Mouse (Mus musculus) left cerebral cortex, adult 8-10 months (tissue): ENCODE data around the gene Hist2h2aa1. TPM values are rescaled to one million over a fixed set of nuclear protein-coding genes. Genes with fewer than 3 reads are reported as not detected.
"Not testable (repeated sequence)": the region's sequence is repeated elsewhere in the genome, so short reads cannot be mapped to it uniquely, and the experiment has no call there.

ENCODE experiments used
- DNase-seq, 2 experiments: peaks; one replicate each; pipeline ENCODE4 v3.0.0; 2022; ENCODE audit warnings: low spot score in 2 of 2
- total RNA-seq, 4 experiments: library from RNA; stranded (reverse); gene quantifications; 2 replicates each; pipeline ENCODE4 v1.2.4; 2022

The Hist2h2aa1 gene
- total RNA-seq, 4 experiments from 2014 or later: 5.2 to 28.7 (median 10.2) TPM

DNA sequence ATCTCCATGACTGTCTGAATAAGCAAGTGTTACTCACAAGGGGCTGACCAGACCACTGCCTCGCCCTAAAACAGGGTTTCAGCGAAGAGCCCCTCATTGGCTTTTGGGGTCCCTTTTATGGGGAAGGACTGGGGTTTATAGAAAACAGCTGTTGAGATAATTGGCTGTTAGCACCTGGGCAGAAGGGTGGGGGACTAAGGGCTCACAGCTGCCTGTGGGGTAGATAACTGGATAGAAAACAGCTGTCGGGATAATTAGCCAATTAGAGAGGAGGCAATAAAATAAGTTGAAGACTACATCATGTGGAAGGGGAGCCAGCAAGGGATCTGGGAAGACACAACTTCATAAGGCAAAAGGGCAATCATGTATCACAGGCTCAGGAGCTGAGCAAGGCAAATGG lies 5.6 kb downstream of the Hist2h2aa1 start:
- no peak for DNase-seq

- DNase-seq: no peak
Measured at GRCm38 (mm10) chr3:96251787-96252186, 6.5 kb downstream of the Hist2h2aa1 start.

GRCm38 (mm10) chr3:96254683-96255355 lies 9.5 kb downstream of the Hist2h2aa1 start:
- DNase-seq: no peak

DNA sequence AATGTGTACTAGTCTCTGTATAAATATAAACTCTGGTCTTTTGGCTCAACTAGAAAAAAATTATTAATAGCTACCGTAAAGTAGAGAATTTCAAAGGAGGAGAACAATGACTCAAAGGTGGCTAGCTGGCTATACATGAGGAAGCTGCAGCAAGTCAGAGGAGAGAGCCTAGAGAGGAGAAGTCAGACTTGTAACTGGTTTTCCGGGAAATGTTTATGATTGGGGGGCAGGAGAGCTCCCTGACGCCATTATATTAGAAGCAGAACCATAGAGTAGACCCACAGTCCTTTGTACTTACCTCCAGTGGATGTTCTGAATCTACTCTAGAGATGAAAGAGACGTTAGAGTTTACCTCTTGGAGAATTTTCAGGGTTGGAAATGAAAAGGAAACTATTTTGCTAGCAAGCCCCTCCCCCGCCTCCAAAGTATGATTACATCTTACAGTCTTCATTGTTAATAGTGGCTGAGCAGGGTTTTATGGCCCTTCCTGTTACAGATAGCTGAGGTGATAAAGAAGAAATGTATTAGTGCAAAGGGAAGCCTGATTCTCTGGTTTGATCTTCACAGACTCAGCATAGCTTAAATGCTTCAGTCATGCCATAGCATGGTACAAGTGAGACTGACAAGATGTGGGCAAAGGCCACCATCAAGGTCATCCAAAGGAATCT lies 10.8 kb downstream of the Hist2h2aa1 start:
- no peak for DNase-seq

DNA sequence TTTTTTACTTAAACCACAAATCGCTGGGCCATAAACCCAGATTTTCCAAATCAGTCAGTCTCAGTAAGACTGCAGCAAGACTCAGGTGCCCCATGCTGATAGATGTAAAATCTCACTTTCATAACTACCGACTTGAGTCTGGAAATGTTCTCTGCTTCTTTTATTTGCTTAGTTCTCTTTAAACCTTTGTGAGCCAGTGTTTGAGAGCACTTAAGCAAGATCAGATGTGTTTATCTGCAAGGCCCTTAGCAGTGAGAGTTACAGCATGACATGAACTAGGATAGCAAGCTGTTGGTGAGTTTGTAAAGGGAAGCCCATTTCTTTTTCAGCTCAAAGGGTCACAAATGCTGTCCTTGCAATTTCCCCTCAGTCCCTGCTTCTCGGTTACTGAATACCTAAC lies 11.9 kb downstream of the Hist2h2aa1 start:
- DNase-seq: no peak

- DNase-seq: no peak
Measured at GRCm38 (mm10) chr3:96260220-96260619, 14.9 kb downstream of the Hist2h2aa1 start.

DNA sequence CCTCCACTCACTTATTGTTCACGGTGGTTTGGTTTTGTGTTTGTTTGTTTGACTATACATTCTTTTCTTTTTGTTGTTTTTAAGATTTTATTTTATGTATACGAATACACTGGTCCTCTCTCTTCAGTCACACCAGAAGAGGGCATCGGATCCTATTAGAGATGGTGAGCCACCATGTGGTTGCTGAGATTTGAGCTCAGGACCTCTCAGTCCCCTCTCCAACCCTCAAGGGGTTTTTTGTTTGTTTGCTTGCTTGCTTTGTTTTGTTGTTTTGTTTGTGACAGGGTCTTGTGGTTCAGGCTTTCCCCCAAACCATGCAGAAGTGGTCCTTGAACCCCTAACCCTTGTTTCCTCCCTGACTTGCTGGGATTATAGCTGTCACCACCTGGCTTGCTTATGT lies 16.3 kb downstream of the Hist2h2aa1 start:
- DNase-seq: no peak

DNA sequence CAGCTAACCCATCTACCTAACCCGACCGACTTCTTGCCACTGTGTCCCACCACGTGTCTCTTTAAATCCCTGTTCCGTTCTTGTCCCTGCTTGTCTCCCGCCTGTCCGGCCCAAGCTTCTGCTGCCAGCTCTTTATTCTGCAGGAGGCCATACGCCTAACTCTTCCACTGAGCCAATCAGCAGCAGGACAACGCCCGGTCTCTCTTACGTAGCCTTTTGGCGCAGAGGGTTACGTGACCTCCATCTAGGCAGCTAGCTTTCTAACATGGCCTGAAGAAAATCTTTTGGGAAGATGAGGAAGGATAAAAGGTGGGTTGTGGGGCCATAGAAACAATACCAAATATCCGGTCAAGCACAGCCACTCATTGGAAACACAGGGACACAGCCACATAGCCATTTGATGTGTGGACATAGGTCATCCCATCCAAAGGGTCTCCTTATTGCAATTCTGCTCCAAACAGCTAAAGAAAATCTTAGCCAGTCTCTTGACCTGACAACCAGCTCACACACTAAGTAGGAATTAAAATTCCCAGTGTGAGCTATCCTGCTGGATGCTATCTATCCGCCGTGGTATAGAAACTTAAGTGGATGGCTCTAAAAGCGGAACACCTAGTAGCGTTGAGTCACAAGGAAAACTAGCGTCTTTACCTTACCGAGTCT lies 17.0 kb downstream of the Hist2h2aa1 start:
- DNase-seq: peak; percentile 72 to 89

DNA sequence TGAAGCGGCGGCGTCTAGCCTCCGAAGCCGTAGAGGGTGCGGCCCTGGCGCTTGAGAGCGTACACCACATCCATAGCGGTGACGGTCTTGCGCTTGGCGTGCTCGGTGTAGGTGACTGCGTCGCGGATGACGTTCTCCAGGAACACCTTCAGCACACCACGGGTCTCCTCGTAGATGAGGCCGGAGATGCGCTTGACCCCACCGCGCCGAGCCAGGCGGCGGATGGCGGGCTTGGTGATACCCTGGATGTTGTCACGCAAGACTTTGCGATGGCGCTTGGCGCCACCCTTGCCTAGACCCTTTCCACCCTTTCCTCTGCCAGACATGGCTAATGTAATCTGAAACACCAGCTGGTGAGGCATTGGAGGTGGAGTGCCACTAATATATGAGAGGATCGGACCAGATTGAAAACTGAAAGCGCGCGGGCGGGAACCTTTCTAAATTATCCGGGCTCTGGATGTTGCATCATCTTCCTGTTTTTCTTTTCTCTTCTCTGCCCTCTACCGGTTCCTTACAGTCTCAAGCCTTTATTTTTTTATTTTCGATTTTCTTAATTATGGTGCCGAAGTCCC lies 17.8 kb downstream of the Hist2h2aa1 start, which contains the start of gene Hist2h4:
Gene Hist2h4, minus strand, starts transcription at position 333 of the 572 bp plus-strand sequence.
- peak; percentile 96 to 99 for DNase-seq

DNA sequence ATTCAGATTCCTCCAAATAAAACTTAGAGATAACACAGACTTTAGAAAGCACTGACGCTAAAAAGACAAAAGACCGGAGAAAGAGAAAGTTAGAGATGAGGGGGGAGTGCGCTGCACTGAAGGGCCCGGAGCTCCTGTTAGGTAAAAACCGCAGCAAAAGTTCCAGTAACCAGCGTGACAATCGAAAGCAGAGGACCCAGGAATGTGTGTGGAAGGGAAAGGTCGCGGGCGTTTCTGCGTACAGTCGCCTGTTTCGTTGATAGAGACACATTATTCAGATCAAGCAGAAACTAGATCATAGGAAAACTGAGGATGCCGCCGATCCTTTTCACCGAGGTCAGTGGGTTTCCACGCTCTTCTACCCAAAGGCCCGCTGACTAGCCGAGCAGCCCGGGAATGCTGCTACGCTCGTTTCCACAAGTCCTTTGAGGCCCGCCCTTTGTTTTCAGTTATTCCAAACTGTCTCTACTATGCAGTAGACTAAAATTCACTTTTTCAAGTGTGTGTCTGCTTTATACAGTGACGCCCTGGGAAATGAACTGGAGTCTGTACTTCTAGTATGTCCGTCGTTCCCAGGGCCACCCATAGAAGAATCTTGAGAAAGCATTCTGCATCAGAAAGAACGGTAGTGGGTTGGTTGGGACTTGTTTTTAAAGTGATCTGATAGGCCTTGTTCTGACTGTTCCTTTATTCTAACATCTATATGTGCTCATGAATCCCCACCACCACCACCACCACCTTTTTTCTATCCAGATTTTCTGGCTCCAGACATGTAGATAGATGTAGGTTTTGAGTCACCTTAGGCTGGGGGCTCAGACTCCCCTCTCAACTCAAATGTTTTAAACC lies 18.5 kb downstream of the Hist2h2aa1 start:
- peak in 1 of 2 experiments; percentile 39 for DNase-seq

DNA sequence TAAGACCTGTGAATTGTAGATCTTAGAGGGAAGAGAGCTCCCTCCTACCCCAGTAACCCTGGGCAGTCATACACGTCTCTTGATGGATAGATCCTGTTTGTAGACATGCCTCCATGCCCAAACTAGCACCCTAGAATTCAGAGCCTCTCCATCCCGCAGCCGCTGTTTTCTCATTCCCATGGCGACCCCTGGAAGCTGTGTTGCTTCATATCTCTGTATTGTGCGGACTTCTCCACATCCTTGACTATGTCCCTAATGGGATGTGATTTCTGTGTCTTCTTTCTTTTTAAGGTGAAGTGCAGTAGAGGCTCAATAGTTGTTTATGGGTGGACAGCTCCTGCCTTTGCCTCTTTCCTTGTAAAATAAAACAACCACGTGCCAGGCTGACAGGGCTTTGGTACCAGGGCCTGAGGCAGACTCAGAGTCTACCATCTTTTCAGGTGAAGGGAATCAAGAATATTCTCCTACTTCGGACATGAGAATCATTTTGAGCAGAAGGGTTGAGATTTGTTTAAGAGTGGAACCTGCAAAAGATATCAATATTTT lies 19.2 kb downstream of the Hist2h2aa1 start:
- DNase-seq: no peak

DNA sequence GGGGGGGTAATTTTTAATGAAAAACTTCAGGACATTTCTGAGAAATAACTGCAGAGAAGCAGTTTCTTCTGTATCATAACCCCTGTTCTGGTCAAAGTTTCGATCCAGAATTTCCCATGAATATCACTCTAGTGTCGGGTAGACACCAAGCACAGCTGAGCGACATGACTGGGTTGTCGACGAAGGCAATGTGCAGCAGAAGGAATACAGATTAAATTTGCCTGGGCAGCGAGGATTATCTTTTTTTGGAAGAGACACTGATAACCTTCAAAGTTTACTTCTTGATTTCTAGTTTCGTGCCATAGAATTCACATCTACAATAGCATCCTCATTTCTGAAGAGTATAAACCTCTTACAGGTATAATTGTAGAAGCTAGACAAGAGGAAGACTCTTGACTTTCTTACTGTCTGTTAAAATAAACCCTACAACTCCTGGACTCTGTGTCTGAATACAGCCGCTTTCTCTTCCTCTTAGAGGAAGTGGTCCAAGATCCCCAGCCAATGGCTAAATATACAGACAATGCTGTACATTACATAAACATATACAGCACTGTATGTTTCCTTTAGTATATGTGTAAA lies 20.9 kb downstream of the Hist2h2aa1 start:
- no peak for DNase-seq

- no peak for DNase-seq
Measured at GRCm38 (mm10) chr3:96267541-96267940, 22.2 kb downstream of the Hist2h2aa1 start.

DNA sequence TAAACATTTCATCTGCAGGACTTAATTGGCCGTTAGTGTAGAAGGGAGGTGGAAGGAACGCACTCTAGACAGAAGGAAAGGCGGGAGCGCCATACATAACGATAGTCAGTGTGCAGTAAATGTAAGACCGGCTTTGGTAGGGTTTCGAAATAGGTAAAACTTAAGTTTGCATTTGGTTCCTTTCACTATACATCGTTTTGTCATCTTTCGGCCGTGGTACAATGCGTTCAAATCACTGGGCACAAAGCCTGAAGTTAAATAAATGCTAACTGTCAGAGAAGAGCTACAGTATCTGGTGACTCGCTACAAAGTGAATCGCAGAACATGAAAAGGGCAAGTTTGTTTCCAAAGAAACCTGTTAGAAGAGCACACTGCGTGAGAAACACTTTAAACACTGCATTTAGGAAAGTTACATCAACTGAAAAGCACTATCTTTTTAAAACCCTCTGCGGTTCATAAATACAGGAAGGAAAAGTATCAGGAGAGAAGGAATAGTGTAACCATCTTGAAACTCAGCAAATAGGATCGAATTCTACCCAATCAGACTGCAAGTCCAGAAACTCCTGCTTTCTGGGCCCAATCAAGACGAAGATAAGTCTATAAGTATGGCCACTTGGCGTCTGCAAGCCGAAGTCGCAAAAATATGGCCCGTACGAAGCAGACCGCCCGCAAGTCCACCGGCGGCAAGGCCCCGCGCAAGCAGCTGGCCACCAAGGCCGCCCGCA lies 22.9 kb downstream of the Hist2h2aa1 start, which contains the start of gene Hist2h3b:
Gene Hist2h3b, plus strand, starts transcription at position 604 of the 725 bp plus-strand sequence.
- peak; percentile 74 to 84 for DNase-seq

GRCm38 (mm10) chr3:96268776-96269378 lies 23.6 kb downstream of the Hist2h2aa1 start:
- not testable (repeated sequence) for DNase-seq

DNA sequence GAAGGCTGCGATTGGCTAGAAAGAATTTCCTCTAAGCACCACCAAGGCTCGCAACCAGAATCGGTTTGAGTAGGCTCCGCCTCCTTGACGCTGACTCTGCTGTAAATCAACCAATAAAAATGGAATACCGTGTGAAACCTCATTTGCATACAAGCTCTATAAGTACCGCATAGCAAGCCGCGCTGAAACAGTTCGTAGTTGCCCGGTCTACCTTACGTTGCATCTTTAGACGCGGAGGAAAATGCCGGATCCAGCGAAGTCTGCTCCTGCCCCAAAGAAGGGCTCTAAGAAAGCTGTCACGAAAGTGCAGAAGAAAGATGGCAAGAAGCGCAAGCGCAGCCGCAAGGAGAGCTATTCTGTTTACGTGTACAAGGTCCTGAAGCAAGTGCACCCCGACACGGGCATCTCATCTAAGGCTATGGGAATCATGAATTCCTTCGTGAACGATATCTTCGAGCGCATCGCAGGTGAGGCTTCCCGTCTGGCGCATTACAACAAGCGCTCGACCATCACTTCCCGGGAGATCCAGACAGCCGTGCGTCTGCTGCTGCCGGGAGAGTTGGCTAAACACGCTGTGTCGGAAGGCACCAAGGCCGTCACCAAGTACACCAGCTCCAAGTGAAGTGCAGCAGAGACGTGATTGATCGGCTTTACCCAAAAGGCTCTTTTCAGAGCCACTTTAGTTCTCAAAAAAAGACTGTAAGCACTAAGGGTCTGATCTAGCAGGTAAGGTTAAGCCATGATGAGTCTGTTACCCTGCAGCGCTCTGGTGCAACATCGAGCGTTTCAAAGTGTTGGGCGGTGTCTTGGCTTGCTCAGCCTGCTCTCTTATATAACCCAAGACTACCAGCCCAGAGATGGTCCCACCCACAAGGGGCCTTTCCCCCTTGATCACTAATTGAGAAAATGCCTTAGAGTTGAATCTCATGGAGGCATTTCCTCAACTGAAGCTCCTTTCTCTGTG lies 24.5 kb downstream of the Hist2h2aa1 start, which contains the start of gene Hist2h2bb:
Gene Hist2h2bb, plus strand, starts transcription at position 242 of the 964 bp plus-strand sequence.
- DNase-seq: peak; percentile 96 to 97

DNA sequence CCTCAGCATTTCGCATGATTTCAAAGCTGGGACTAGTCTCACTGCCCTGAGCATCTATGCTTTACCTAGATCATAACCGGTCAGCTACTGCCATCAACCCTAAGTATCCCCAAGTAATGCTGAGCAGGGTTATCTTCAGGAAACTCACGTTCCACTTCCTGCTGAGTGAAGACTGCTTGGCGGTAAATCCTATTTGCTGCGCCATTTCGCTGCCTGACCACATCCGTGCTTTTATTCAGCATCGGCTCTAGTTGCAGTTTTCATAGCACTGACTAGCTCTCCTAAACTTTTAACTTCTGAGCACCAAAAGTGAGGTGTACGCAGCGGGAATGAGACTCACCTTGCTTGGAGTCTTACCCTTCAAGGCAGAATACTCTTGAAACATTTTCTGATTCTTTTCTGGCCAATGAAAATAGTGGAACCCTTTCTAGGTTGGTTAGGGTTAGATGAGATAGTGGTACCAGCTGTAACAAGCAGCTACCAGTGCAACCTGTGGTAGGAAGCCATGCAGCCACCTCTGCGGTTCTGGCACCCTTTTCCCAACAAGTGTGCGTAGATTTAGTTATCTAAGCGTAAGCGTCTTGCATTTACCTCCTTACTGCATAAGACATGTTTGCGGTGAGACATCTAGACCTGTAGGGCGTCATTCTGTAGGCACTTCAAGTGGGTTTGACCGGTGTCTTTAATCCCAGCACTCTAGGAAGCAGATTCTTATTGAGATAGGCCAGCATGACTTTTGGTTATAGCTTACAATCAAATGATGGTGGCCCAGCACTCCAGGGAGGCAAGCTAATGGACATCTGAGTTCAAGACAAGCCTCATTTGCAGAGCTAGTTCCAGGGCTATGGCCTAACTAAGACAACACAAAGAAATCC lies 28.5 kb downstream of the Hist2h2aa1 start:
- DNase-seq: no peak
